Mouse (Mus musculus): ENCODE data around the gene Mfap2.

DNA sequence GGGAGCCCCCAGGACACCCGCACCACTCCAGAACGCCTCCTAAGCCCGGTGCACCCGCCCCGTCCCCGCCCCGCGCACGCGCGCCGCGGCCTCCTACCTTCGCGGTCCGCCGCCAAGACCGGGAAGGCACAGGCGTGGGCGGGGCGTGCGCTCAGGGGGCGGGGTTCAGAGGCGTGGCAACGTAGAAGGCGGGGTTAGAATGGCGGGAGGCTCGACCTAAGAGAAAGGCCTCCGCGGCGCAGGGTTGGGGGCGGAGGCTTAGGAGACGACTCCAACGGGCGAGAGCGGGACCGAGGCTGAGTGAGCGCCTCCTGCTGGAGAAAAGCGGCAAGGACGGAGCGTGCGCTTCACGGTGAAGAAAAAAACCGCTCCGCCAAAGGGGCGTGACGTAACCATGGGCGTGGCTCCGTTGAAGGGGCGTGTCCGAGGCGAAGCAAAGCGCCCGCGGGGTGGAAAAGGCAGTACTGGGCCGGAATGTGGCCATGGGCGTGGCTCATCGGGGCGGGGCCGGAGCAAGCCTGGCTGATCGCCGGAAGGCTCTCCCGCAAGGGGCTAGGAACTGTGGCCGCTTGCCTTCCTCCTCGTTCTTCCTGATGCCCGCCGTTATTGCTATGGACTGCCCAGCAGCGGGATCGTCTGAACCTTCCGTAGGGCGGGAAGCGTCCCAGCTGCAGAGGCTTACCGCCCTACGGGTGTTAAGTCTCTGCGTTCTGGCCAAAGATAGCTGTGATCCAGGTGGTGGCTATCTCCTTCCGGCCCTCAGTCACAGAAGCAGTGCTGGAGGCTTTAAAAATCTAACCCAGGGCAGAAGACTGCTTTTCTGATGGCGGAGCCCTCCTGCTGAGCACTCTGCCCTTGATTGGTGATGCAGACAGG, 50.4 kb downstream of the Mfap2 start, which contains the start of gene Crocc:
- TF ChIP-seq POLR2A (IDR thresholded peaks at IDR 0.05; ENCODE audit: insufficient read depth, low read depth, low read length) (peak; percentile 40), CTCF (IDR thresholded peaks at IDR 0.05; ENCODE audit: insufficient read depth, low read depth, low read length) (peak; percentile 84)

Measured in olfactory bulb, adult 2 months (tissue).